Mouse (Mus musculus) cerebellum, postnatal 14 days (tissue): ENCODE measurements around the gene Mmp27.

Experiments used
- DNase-seq, 2 experiments: peaks; one replicate each; pipeline ENCODE4 v3.0.0; 2021; ENCODE audit warnings: mixed read lengths in 2 of 2

The Mmp27 gene

GRCm38 (mm10) chr9:7602982-7603742, 32.0 kb downstream of the Mmp27 start:
- peak; percentile 85 to 87 for DNase-seq

GRCm38 (mm10) chr9:7604005-7604404, 32.8 kb downstream of the Mmp27 start:
- peak; percentile 26 to 65 for DNase-seq

- DNase-seq: no peak
These were observed 34.4 kb downstream of the Mmp27 start for GRCm38 (mm10) chr9:7605638-7606037.

- DNase-seq: no peak
These were observed 51.4 kb downstream of the Mmp27 start for GRCm38 (mm10) chr9:7622582-7622981.

DNA sequence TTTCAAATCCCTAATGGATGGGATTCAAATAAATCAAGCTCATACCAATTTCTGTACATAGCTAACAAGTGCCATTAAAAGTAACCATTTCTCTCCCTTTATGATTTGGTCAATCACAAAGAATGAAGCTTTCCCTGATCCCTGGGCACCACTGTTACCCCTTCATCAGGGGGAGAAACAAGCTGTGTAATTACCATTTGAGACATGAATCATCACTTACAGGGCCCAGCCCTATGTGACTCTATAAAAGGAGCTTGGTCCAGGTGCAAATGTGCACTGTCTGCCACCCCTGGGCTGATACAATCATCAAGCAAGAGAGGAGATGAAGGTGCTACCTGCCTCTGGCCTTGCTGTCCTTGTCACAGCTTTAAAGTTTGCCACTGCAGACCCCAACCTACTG, 56.7 kb downstream of the Mmp27 start, which contains the start of gene Mmp20:
Mmp20 (plus strand) TSS at position 301 of the 400 bp plus-strand sequence.
- DNase-seq: no peak
